Mouse (Mus musculus) forebrain, embryonic 16.5 days (tissue): ENCODE measurements at regions not wholly inside any gene's neighbourhood (a gene's known extent, or its start where the extent isn't known, plus 50 kb on each side); places are given as distances from the start of the nearest gene placed in this dataset.

Experiments
- ATAC-seq: fragments of 200-750 bp; cut with Nextera tagmentation; 2 replicates; pipeline ENCODE4 v1.8.0; 2017; ENCODE audit warnings: mild to moderate bottlenecking, moderate library complexity
- H3K27ac ChIP-seq: fragments of 300-500 bp; sonication (generic); 2 replicates; pipeline ENCODE4 v1.5.1; 2014; ENCODE audit warnings: low read length, control low read depth
- H3K27me3 ChIP-seq: fragments of 300-500 bp; sonication (generic); replicated peaks from 2 replicates; pipeline ENCODE4 v1.6.1; 2014; ENCODE audit warnings: low read length; ENCODE audit not compliant: control insufficient read depth, insufficient read depth
- H3K36me3 ChIP-seq: fragments of 300-500 bp; sonication (generic); 2 replicates; pipeline ENCODE4 v1.6.1; 2014; ENCODE audit not compliant: control insufficient read depth, insufficient read depth
- H3K4me1 ChIP-seq: fragments of 300-500 bp; sonication (generic); replicated peaks from 2 replicates; pipeline ENCODE4 v1.6.1; 2014; ENCODE audit warnings: low read length; ENCODE audit not compliant: control insufficient read depth, insufficient read depth
- H3K4me2 ChIP-seq: fragments of 300-500 bp; sonication (generic); 2 replicates; pipeline ENCODE4 v1.6.1; 2014; ENCODE audit warnings: mild to moderate bottlenecking, low read length, control low read depth
- H3K4me3 ChIP-seq: fragments of 300-500 bp; sonication (generic); replicated peaks from 2 replicates; pipeline ENCODE4 v1.5.1; 2014; ENCODE audit warnings: mild to moderate bottlenecking, low read length, control low read depth
- H3K9ac ChIP-seq: fragments of 300-500 bp; sonication (generic); replicated peaks from 2 replicates; pipeline ENCODE4 v1.6.1; 2014; ENCODE audit warnings: low read depth, low read length, control low read depth
- H3K9me3 ChIP-seq: fragments of 300-500 bp; sonication (generic); 2 replicates; pipeline ENCODE4 v1.6.1; 2016; ENCODE audit warnings: low read length; ENCODE audit not compliant: control insufficient read depth
- WGBS: fragments of 180-500 bp; shearing (Covaris S2); extraction: QIAGEN DNeasy Blood & Tissue Kit; methylation state at CpG from one replicate; pipeline ENCODE4 v1.1.7; 2014; 5-methylcytosine and 5-hydroxymethylcytosine counted together

DNA sequence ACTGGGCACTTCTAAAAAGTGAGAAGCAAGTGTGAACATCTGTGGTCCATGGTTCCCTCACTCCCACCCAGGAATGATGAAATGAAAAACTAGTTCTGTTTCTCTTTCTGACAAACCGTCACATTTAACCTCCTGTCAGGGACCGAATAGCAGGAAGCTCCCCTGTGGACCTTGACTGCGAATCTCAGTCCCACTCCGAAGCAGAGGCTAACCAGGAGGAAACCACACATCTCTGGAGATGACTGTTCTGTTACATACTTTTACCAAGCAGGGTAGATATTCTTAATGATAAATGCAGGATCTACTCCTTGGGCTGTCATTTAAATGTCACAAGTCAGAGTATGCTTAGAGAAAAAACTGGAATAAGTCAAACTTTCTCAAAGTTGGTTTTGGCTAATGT, 181.2 kb downstream of the Ackr3 start:
- WGBS = 82% methylated on average over 4 of the region's 4 CpGs
- ATAC-seq = no peak

DNA sequence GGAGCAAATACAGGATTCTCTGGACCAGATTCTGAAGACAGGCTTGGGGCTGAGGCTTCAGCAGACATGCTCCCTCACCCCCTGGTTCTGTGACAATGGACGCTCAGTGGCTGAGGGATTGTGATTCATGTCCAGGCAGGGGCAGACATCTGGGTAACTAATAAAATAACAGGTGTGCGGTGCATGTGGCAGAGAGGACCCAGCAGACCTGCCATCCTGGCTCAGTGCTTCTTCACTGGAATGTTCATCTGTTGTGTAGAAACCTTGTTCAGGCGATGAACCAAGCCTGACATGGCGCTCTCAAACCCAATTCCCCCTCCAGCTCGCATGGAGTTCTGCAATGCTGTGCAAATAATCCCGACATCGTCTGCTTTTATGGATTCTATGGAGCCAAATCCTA, 183.0 kb downstream of the Ackr3 start:
- H3K9me3 ChIP-seq = no peaks in the 10 kb centered on the region
- H3K36me3 ChIP-seq = no peaks in the 10 kb centered on the region
- no peak overlapping the region for H3K9ac ChIP-seq
- peaks cover 13% of the 10 kb centered on the region for H3K4me1 ChIP-seq
- H3K27ac ChIP-seq = no peak overlapping the region
- no peaks in the 10 kb centered on the region for H3K27me3 ChIP-seq
- no peak for ATAC-seq
- H3K4me2 ChIP-seq = no peak overlapping the region
- 83% methylated on average over 7 of the region's 7 CpGs for WGBS
- H3K4me3 ChIP-seq = no peak overlapping the region

More for the DNA sequence above, 181.2 kb downstream of the Ackr3 start:
- Histone ChIP-seq H3K4me3 (no peak overlapping the region), H3K4me1 (peaks cover 15% of the 10 kb centered on the region), H3K9ac (no peak overlapping the region), H3K27me3 (no peaks in the 10 kb centered on the region), H3K36me3 (no peaks in the 10 kb centered on the region), H3K9me3 (no peaks in the 10 kb centered on the region), H3K4me2 (no peak overlapping the region), H3K27ac (no peak overlapping the region)

DNA sequence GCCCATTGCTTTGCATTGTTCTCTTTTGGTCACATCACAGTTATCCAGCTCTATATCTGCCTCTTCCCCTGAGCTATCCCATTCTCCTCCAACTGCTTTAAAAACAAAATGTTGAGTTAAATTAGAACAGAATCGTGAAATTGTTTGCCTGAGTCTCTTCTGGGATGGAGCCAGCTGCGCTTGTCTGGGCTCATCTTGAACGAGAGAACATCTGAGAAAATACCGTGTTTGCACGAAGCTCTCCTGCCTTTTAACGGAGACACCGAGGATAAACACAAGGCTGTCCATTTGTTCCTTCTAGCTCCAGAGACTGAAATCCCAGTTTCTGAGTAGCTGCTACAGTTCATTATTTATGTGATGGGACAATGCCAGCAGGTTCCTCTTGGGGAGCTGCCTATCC, 186.6 kb downstream of the Ackr3 start:
- Histone ChIP-seq H3K36me3 (no peaks in the 10 kb centered on the region), H3K27ac (no peak overlapping the region), H3K4me3 (no peak overlapping the region), H3K9ac (no peak overlapping the region), H3K4me2 (no peak overlapping the region), H3K27me3 (no peaks in the 10 kb centered on the region), H3K4me1 (no peaks in the 10 kb centered on the region), H3K9me3 (no peaks in the 10 kb centered on the region)
- no peak for ATAC-seq
- 67% methylated on average over 7 of the region's 7 CpGs for WGBS

DNA sequence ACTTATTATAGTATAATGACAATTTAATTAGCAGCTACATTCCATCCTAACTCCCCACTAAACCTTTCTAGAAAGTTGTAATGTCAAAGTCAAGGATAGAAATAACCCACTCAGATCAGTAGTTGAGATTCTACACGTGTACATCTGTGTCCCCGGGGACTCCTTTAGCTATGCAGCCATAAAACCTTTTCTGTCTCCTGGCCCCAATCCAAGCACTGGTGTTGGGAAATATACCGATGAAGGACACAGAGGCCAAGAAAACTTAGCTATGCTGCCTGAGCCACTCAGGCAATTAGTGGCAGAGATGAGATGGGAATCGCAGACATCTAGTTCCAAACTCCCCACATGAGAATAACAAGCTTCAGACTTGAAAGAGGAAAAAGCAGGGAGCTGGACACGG, 190.1 kb downstream of the Ackr3 start:
- Histone ChIP-seq H3K4me2 (no peak overlapping the region), H3K9me3 (no peaks in the 10 kb centered on the region), H3K9ac (no peak overlapping the region), H3K4me1 (no peaks in the 10 kb centered on the region; the same call in 1 of the 2 replicates), H3K36me3 (no peaks in the 10 kb centered on the region), H3K4me3 (no peak overlapping the region), H3K27me3 (no peaks in the 10 kb centered on the region), H3K27ac (no peak overlapping the region)
- ATAC-seq = no peak
- 74% methylated on average over 5 of the region's 5 CpGs for WGBS

DNA sequence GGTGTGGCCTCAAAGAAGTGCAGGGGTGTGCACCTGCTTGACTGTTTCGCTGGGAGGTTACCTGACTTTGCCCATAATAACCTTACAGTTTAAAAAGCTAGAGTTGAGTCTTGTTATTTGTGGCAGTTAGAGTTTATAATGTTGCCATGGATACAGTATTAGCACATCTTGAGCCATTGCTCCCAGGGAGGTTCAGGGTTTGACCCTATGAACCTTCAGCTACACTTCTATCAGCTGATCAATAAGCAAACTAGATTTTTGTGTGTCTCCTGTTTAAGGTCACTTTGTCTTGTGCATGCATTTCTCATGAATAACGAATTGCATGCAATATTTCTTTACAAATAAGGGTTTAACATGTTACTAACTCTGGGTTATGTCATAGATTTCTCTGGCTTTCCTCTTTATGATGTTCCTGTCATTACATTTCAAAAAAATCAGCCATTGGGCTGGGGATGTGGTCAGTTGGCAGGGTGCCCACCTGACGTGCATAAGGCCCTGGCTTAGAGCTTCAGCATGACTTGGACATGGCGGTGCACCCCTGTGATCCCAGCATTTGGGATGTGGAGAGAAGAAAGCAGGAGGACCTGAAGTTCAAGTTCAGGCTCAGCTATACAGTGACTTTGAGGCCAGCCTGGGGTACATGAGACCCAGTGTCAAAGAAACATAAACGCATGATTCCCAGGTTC, 191.7 kb downstream of the Ackr3 start:
- no peak overlapping the region for H3K27ac ChIP-seq
- no peaks in the 10 kb centered on the region for H3K27me3 ChIP-seq
- WGBS = 84% methylated on average over 5 of the region's 5 CpGs
- H3K4me3 ChIP-seq = no peak overlapping the region
- no peak for ATAC-seq
- no peak overlapping the region for H3K9ac ChIP-seq
- H3K36me3 ChIP-seq = no peaks in the 10 kb centered on the region
- H3K4me2 ChIP-seq = no peak overlapping the region
- no peaks in the 10 kb centered on the region; the same call in 1 of the 2 replicates for H3K4me1 ChIP-seq
- H3K9me3 ChIP-seq = no peaks in the 10 kb centered on the region

DNA sequence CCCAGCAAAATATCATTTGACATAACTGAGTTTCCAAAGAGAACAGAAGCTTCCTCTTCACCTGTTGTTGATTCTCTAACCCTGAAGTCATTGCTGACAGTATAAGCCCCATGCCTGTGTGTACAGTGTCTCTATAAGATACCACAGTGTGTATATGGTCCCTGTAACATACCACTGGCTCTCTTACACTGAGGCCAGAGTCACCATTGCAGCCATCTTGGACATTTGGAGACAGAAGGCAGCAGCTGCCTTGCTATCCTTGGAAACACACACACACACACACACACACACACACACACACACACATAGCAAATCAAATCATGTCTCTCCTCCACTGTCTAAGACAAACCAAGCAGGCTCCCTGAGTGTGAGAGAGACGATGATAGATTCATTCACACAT, 192.9 kb downstream of the Ackr3 start:
- H3K4me2 ChIP-seq = no peak overlapping the region
- H3K9ac ChIP-seq = no peak overlapping the region
- no peak for ATAC-seq
- 56% methylated on average over 1 of the region's 1 CpGs for WGBS
- H3K9me3 ChIP-seq = no peaks in the 10 kb centered on the region
- no peak overlapping the region for H3K27ac ChIP-seq
- no peaks in the 10 kb centered on the region; the same call in 1 of the 2 replicates for H3K4me1 ChIP-seq
- no peak overlapping the region for H3K4me3 ChIP-seq
- H3K27me3 ChIP-seq = no peaks in the 10 kb centered on the region
- H3K36me3 ChIP-seq = no peaks in the 10 kb centered on the region

DNA sequence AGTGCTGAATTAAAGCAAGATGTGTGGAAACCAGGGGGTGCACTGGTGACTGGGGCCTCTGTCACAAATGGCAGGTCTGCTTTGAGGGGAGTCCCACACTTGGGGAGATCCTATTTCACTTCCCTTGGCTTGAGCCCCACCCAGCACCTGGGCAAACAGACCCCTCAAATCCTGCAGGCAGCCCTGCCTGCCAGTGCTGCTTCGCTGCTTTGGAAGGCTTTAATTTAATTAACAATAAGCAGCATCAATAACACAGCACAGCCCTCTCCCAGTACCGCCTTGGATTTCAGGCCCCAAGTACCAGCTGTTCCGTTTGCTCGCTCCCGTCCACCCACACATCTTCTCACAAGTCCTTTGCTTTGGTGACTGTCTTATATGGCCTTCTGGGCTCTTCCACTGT, 193.6 kb downstream of the Ackr3 start:
- WGBS = 21% methylated on average over 5 of the region's 5 CpGs
- H3K9me3 ChIP-seq = no peaks in the 10 kb centered on the region
- no peaks in the 10 kb centered on the region for H3K27me3 ChIP-seq
- no peak overlapping the region for H3K4me2 ChIP-seq
- H3K36me3 ChIP-seq = no peaks in the 10 kb centered on the region
- no peak for ATAC-seq
- H3K4me1 ChIP-seq = no peaks in the 10 kb centered on the region; the same call in 1 of the 2 replicates
- no peak overlapping the region for H3K4me3 ChIP-seq
- no peak overlapping the region for H3K27ac ChIP-seq
- H3K9ac ChIP-seq = no peak overlapping the region

DNA sequence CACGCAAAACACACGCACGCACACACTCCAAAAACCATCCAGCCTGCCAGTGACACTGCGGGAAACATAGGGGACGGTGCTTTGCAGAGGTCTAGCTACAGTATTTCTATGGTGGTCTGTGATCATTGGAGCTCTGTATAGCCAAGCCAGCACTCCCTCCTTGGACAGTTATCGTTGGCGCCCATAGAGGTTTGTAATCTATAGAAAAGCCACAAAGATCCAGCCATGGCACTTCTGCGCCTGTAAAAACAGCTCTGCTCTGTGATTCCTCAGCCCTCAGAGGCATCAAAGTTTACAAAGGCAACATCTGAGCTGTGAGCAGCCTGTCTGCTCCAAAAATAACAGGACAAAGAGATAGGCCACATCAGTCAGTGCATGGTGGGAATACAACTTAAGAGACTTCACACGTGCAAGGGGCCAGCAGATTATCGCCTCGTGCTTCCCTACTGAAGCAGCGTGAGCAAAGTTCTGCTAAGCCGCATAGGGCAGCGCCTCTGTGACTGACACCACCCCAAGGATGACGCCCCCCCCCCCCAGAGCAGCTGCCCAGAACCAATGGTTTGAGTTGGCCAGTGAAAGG, 194.7 kb downstream of the Ackr3 start:
- H3K27me3 ChIP-seq = no peaks in the 10 kb centered on the region
- no peak overlapping the region for H3K4me2 ChIP-seq
- H3K27ac ChIP-seq = no peak overlapping the region
- WGBS = 88% methylated on average over 15 of the region's 15 CpGs
- ATAC-seq = no peak
- H3K4me3 ChIP-seq = no peak overlapping the region
- H3K4me1 ChIP-seq = no peaks in the 10 kb centered on the region; the same call in 1 of the 2 replicates
- no peaks in the 10 kb centered on the region for H3K9me3 ChIP-seq
- H3K9ac ChIP-seq = no peak overlapping the region
- no peaks in the 10 kb centered on the region for H3K36me3 ChIP-seq

DNA sequence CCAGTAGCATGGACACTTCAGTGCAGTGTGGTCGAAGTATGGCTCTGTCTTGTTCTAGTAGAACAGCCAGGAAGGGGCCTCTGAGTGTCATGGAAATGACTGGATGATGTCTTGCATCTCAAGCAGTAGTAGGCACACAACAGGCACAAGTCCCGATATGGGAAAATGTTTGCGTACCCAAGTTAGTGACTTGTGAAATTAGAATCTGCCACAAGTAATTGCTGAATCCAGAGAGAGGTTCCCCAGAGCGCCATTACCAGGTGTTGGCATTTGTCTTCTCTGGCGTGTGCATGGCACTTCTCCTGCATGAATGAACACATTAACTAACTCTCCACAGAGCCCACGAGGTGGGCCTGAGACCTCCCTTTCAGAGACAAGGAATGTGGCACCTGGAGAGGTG, 199.3 kb downstream of the Ackr3 start:
- H3K4me3 ChIP-seq = no peak overlapping the region
- H3K27ac ChIP-seq = no peak overlapping the region
- 63% methylated on average over 6 of the region's 6 CpGs for WGBS
- no peaks in the 10 kb centered on the region for H3K27me3 ChIP-seq
- H3K9me3 ChIP-seq = no peaks in the 10 kb centered on the region
- peaks cover 5% of the 10 kb centered on the region; the same call in 1 of the 2 replicates for H3K4me1 ChIP-seq
- no peak for ATAC-seq
- H3K36me3 ChIP-seq = no peaks in the 10 kb centered on the region
- no peak overlapping the region for H3K9ac ChIP-seq
- no peak overlapping the region for H3K4me2 ChIP-seq
